Comparison of ENCODE assay signal across 8 mouse cellular contexts in genomic region chr3:53729810-53730209, GRCm38 (mm10).
DNase-seq lines count a peak whose midpoint lies in the region; ATAC-seq and TF ChIP-seq lines count a peak whose summit lies in the region.

No protein-coding gene starts in this region.

- H3K4me1 ChIP-seq in forebrain, embryonic 11.5 days (replicated peaks; ENCODE audit: control insufficient read depth, insufficient read depth, low read length), result 0 out of 2 replicates have a peak, but pooled peaks cover 3% of the 10 kb centered on the region
- H3K4me1 ChIP-seq in forebrain, embryonic 15.5 days, result 0 out of 2 replicates have a peak, but pooled peaks cover 7% of the 10 kb centered on the region
- H3K4me1 ChIP-seq in heart, postnatal 0 days (ENCODE audit: control insufficient read depth, insufficient read depth), result peaks cover 4% of the 10 kb centered on the region
- no peaks in the 10 kb centered on the region for H3K4me1 ChIP-seq in midbrain, postnatal 0 days (ENCODE audit: insufficient read depth, low read length)

- H3K4me2 ChIP-seq in forebrain, embryonic 11.5 days (ENCODE audit: low read depth, low read length, severe bottlenecking), result no peak overlapping the region
- no peak overlapping the region for H3K4me2 ChIP-seq in forebrain, embryonic 15.5 days (replicated peaks)
- peak overlapping the region; percentile 25 for H3K4me2 ChIP-seq in heart, postnatal 0 days (ENCODE audit: low read depth, low read length)
- H3K4me2 ChIP-seq in midbrain, postnatal 0 days (ENCODE audit: low read depth, low read length, poor library complexity, severe bottlenecking), result no peak overlapping the region

- no peaks in the 10 kb centered on the region for H3K9me3 ChIP-seq in forebrain, embryonic 11.5 days (ENCODE audit: control insufficient read depth, low read length)
- no peaks in the 10 kb centered on the region for H3K9me3 ChIP-seq in forebrain, embryonic 15.5 days
- H3K9me3 ChIP-seq in heart, postnatal 0 days (replicated peaks; ENCODE audit: control insufficient read depth, low read length), result no peaks in the 10 kb centered on the region
- H3K9me3 ChIP-seq in midbrain, postnatal 0 days (ENCODE audit: low read length), result no peaks in the 10 kb centered on the region

- DNase-seq in forebrain, embryonic 11.5 days (ENCODE audit: low spot score), result peak; percentile 68
- peak; percentile 35 for DNase-seq in 416B (ENCODE audit: low read depth)
- DNase-seq in brain, embryonic 14.5 days (ENCODE audit: low read depth), result peak; percentile 66
- DNase-seq in heart, postnatal 0 days (ENCODE audit: low spot score), result peak; percentile 57
- DNase-seq in left cerebral cortex, adult 2 months (ENCODE audit: extremely low spot score in 1 of 2, low spot score in 2 of 2), result peak; percentile 50 to 51
- DNase-seq in midbrain, postnatal 0 days (ENCODE audit: low spot score), result peak; percentile 58
- no peak for DNase-seq in c-Kit-positive CD71-positive TER-119-positive erythroid progenitor cells, embryonic 14.5 days (ENCODE audit: low spot score)

- no peaks in the 10 kb centered on the region for H3K27me3 ChIP-seq in forebrain, embryonic 11.5 days (ENCODE audit: control insufficient read depth, insufficient read depth, low read length)
- H3K27me3 ChIP-seq in forebrain, embryonic 15.5 days, result no peaks in the 10 kb centered on the region
- H3K27me3 ChIP-seq in heart, postnatal 0 days (ENCODE audit: control insufficient read depth, insufficient read depth, low read length), result no peaks in the 10 kb centered on the region
- no peaks in the 10 kb centered on the region for H3K27me3 ChIP-seq in midbrain, postnatal 0 days (ENCODE audit: insufficient read depth, low read length)

- H3K4me3 ChIP-seq in forebrain, embryonic 11.5 days (ENCODE audit: low read depth, low read length), result no peak overlapping the region
- no peak overlapping the region for H3K4me3 ChIP-seq in forebrain, embryonic 15.5 days
- no peak overlapping the region for H3K4me3 ChIP-seq in heart, postnatal 0 days (ENCODE audit: low read depth, low read length)
- H3K4me3 ChIP-seq in left cerebral cortex, adult 2 months, result no peak overlapping the region
- H3K4me3 ChIP-seq in midbrain, postnatal 0 days (ENCODE audit: low read depth, low read length), result no peak overlapping the region

- TF ChIP-seq EP300 in heart, postnatal 0 days (IDR thresholded peaks at IDR 0.05; ENCODE audit: low read depth), result no peak

- no peak for TF ChIP-seq POLR2A in brain, embryonic 14.5 days (IDR thresholded peaks at IDR 0.05; ENCODE audit: borderline replicate concordance, extremely low read depth, insufficient read depth, insufficient read length, poor library complexity, severe bottlenecking)

- ATAC-seq in forebrain, embryonic 11.5 days (replicated peaks; ENCODE audit: low FRiP score), result no peak
- no peak for ATAC-seq in forebrain, embryonic 15.5 days (replicated peaks)
- ATAC-seq in heart, postnatal 0 days (ENCODE audit: insufficient read depth, low read depth), result peak; percentile 75; the same call in 1 of the 2 replicates
- ATAC-seq in midbrain, postnatal 0 days (ENCODE audit: low FRiP score), result no peak

- 35% methylated on average over 5 of the region's 5 CpGs for WGBS in forebrain, embryonic 11.5 days
- 31% methylated on average over 5 of the region's 5 CpGs for WGBS in forebrain, embryonic 15.5 days
- WGBS in heart, postnatal 0 days, result 7% methylated on average over 5 of the region's 5 CpGs
- WGBS in midbrain, postnatal 0 days, result 38% methylated on average over 5 of the region's 5 CpGs

- no peaks in the 10 kb centered on the region for H3K36me3 ChIP-seq in forebrain, embryonic 11.5 days (ENCODE audit: control insufficient read depth, insufficient read depth, low read length)
- H3K36me3 ChIP-seq in forebrain, embryonic 15.5 days, result no peaks in the 10 kb centered on the region
- no peaks in the 10 kb centered on the region for H3K36me3 ChIP-seq in heart, postnatal 0 days (replicated peaks; ENCODE audit: control insufficient read depth, insufficient read depth, low read length)
- H3K36me3 ChIP-seq in midbrain, postnatal 0 days (ENCODE audit: insufficient read depth, low read length), result no peaks in the 10 kb centered on the region

- H3K9ac ChIP-seq in forebrain, embryonic 11.5 days (ENCODE audit: low read length), result no peak overlapping the region
- no peak overlapping the region for H3K9ac ChIP-seq in forebrain, embryonic 15.5 days (replicated peaks)
- no peak overlapping the region for H3K9ac ChIP-seq in heart, postnatal 0 days (replicated peaks; ENCODE audit: low read depth, low read length)
- H3K9ac ChIP-seq in midbrain, postnatal 0 days (replicated peaks; ENCODE audit: low read length, poor library complexity, severe bottlenecking), result no peak overlapping the region

- H3K27ac ChIP-seq in forebrain, embryonic 11.5 days (ENCODE audit: low read depth, low read length), result no peak overlapping the region
- no peak overlapping the region for H3K27ac ChIP-seq in forebrain, embryonic 15.5 days (replicated peaks)
- peak overlapping the region; percentile 65 for H3K27ac ChIP-seq in heart, postnatal 0 days (ENCODE audit: low read depth)
- no peak overlapping the region for H3K27ac ChIP-seq in left cerebral cortex, adult 2 months
- H3K27ac ChIP-seq in midbrain, postnatal 0 days (ENCODE audit: low read depth, low read length), result no peak overlapping the region

- intact Hi-C loops in left cerebral cortex, adult 2 months (cut with DNase I), result loop anchor here (1.0 kb wide), 2 partner anchors 140 to 204 kb away; no protein-coding TSS in a partner anchor

- peak; percentile 60; the same call in 1 of the 2 replicates for TF ChIP-seq CTCF in brain, embryonic 14.5 days (IDR thresholded peaks at IDR 0.05; ENCODE audit: borderline replicate concordance, extremely low read depth, insufficient read depth, insufficient read length)
- peak; percentile 63 for TF ChIP-seq CTCF in heart, postnatal 0 days (IDR thresholded peaks at IDR 0.05; ENCODE audit: low read depth)
- TF ChIP-seq CTCF in left cerebral cortex, adult 2 months (IDR thresholded peaks at IDR 0.05), result peak; percentile 72
- TF ChIP-seq CTCF in midbrain, postnatal 0 days (IDR thresholded peaks at IDR 0.05), result peak; percentile 73
